Mouse (Mus musculus): Measurements from ENCODE around the gene Phf8.
"Not testable (repeated sequence)": the region's sequence is repeated elsewhere in the genome, so short reads cannot be mapped to it uniquely, and the experiment has no call there.

Phf8 gene

GRCm38 (mm10) chrX:151520458-151521322, at the start of gene Phf8:
Gene Phf8 (plus strand): TSS chrX:151520672.
- DNase-seq, result peak; percentile 89 to 93

GRCm38 (mm10) chrX:151488128-151488527, 32.3 kb upstream of the Phf8 start:
- no peak for DNase-seq

GRCm38 (mm10) chrX:151493269-151493668, 27.2 kb upstream of the Phf8 start:
- not testable (repeated sequence) for DNase-seq

DNA sequence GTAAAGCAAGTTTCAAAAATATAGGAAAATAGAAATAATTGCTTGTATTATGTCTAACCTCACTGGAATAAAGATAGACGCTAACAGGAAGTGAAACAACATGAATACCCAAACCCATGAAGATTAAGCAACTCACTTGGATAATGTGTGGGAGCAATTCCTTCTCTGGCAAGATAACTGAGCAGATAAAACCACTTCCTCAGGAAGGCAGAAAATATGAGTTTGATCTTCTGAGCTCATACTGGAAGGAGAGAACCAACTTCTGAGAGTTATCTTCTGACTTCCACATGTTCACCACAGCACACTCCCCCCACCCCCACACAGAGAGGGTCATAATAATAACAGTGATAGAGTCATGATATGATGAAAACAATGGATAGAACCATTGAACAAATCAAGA, 23.9 kb upstream of the Phf8 start:
- DNase-seq, result no peak

GRCm38 (mm10) chrX:151508536-151508935, 11.9 kb upstream of the Phf8 start:
- DNase-seq, result no peak

DNA sequence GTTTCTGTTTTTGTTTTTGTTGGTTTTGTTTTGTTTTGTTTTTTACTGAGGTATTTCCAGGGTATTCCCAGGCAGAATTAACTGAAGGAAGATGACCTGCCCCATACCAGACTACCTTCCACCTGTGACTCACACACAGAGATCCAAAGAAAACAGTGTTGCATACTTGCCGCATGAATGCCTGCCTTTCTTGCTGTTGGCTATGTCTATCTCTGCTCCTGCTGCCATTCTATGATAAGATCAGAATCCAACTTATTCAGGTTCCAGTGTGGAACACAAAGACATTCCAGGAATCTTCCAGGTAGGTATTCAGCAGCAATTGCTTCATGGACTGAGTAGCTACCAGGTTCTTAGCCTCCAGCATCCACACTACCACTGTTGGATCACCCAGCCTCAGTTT, 10.6 kb upstream of the Phf8 start:
- no peak for DNase-seq

DNA sequence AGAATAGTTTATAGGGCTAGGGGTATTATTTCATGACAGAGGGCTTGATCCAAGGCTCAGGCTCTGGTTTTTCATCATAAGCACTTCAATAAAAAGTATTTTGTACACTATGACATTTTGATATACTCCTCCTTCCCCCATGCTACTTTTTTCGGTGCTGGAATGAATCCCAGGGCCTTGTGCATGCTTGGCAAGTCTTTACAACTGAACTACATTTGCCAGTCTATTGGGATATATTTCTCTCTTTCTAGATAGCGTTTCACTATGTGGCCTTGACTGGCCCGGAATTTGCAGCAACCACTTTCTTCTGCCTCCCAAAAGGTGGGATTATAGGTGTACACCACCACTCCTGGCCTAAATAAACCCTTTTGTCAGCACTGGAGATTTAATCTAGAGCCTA, 7.4 kb upstream of the Phf8 start:
- no peak for DNase-seq

DNA sequence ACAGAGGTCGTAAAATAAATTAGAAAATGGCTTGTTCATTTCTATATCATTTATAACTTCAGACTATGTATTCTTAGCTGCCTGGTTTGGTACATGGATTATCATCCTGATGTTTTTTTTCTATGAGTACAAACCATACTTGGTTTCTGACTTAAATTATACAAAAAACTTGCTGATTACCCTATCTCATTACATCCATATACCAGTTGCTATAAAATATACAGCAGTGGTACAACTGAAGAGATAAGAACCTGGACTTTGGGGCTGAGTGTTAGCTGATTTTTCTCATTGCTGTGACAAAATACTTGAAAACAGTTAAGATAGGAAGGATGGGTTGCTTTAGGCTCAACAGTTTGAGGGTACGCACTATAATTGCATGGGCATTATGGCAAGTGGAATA, 6.8 kb upstream of the Phf8 start:
- no peak for DNase-seq

- no peak for DNase-seq
These were observed 2.3 kb upstream of the Phf8 start for GRCm38 (mm10) chrX:151518181-151518580.

DNA sequence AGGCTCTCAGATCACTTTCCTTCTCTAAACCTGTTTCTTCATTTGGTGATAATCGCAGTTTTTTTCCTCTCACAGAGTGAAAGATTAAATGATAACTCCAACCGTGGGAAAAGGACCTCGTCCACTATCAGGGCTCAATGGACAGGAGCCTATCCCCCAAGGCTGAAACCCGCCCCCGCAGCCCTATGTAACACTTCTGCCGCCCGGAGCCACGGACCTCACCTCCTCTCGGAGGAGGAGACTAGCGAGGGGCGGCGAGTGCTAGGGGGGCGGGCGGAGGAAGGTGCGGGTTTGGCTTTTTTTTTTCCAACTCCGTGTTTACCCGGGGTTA, 380 bp upstream of the Phf8 start:
- DNase-seq, result no peak

GRCm38 (mm10) chrX:151521786-151522522, 1.5 kb downstream of the Phf8 start:
- DNase-seq, result peak in 1 of 2 experiments; percentile 6

GRCm38 (mm10) chrX:151553356-151553755, 32.9 kb downstream of the Phf8 start:
- no peak for DNase-seq

DNA sequence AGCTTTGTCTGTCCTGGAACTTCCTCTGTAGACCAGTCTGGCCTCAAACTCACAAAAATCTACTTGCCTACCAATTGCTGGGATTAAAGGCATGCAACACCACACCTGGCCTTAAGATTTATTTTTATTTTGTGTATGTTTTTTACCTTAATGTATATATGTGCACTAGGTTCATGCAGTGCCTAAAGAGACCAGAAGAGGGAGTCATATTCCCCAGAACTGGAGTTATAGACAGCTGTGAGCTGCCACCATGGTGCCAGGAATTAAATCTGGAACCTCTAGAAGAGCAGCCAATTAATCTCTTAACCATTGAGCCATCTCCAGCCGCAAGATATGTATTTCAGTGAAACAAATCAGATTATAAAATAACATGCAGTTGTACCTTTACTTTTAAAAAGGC, 54.7 kb downstream of the Phf8 start:
- DNase-seq, result no peak

GRCm38 (mm10) chrX:151643386-151643785, 122.9 kb downstream of the Phf8 start:
- DNase-seq, result no peak

DNA sequence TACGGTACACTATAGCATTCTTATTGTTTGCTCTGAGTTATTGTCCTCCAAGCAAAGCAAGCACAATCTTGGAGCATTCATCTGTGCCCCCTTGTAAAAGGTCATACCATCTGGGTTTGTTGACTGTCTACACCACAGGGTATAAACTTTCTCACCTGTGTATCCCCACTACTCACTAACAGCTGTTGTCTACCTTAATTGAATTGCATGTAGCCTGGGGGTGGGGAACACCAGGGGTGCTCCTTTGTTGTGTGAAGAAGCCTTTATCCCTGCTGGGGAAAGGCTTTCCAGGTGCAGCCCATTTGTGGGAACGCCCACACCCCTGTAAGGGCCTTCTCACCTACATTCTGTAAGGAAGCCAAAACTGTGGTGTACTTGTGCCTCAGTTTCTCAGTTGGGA, 133.3 kb downstream of the Phf8 start:
- DNase-seq, result no peak

DNA sequence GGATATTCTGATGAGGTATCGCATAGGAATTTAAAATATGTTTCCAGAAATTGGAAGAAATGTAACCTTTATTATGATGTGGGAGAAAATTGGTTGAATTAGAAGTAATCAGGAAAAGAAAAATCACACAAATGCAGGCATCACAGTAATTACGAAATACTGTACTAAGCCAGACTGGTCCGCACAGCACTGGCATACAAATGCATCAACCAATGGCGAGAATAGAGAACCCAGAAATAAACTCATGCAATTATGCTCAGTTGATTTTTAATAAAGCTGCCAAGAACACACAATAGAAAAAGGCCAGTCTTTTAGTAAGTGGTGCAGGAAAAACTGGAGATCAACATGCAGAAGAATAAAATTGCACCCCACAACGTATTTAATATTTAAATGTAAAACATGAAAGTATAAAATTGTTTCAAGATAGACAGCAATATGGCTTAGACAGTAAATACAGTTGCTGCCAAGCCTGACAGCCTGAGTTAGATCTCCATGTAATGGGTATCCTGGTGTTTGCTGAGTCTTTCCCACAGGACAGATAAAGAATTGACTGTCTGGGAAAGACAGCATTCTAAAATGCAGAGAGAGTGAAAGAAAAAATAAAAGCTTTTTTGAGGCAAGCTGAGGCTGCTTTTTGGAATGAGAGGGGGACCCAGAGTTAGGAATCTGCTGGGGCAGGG, 154.2 kb downstream of the Phf8 start:
- DNase-seq, result no peak

Data from thymus, adult 18-20 months (tissue).